Mouse (Mus musculus): ENCODE measurements around the gene Dhx8.

The Dhx8 gene

GRCm38 (mm10) chr11:101801386-101801785, 68.7 kb downstream of the Dhx8 start:
- DNase-seq (ENCODE audit: low spot score) = no peak

- DNase-seq (ENCODE audit: low spot score) = no peak
These were observed 72.5 kb downstream of the Dhx8 start for GRCm38 (mm10) chr11:101805113-101805704.

GRCm38 (mm10) chr11:101806741-101807140, 74.0 kb downstream of the Dhx8 start:
- DNase-seq (ENCODE audit: low spot score) = no peak

- DNase-seq (ENCODE audit: low spot score) = no peak
These were observed 74.5 kb downstream of the Dhx8 start for GRCm38 (mm10) chr11:101807266-101807665.

- no peak for DNase-seq (ENCODE audit: low spot score)
These were observed 76.5 kb downstream of the Dhx8 start for GRCm38 (mm10) chr11:101809060-101809828.

GRCm38 (mm10) chr11:101813259-101813658, 80.5 kb downstream of the Dhx8 start:
- peak; percentile 77 for DNase-seq (ENCODE audit: low spot score)

GRCm38 (mm10) chr11:101814375-101815102, 81.8 kb downstream of the Dhx8 start:
- DNase-seq (ENCODE audit: low spot score) = peak; percentile 85

GRCm38 (mm10) chr11:101815103-101816085, 82.7 kb downstream of the Dhx8 start:
- DNase-seq (ENCODE audit: low spot score) = no peak

Measured in urinary bladder, postnatal 25 days (tissue).